Mouse (Mus musculus) induced T-regulatory cell, adult 2 months (primary cell): ENCODE measurements around the gene Amer3.
A peak's percentile ranks its signal among the peaks of the same experiment; 100 is the strongest.
"Not testable (repeated sequence)": the region's sequence is repeated elsewhere in the genome, so short reads cannot be mapped to it uniquely, and the experiment has no call there.

Source experiments
- DNase-seq: peaks from one replicate; pipeline ENCODE4 v3.0.0-alpha.2; 2012; ENCODE audit warnings: low read depth

The Amer3 gene

GRCm38 (mm10) chr1:34578851-34579781 is at the start of gene Amer3:
Gene Amer3, plus strand, starts transcription at chr1:34579657.
- DNase-seq: peak; percentile 62

- not testable (repeated sequence) for DNase-seq
Measured at GRCm38 (mm10) chr1:34534574-34534973, 44.9 kb upstream of the Amer3 start.

GRCm38 (mm10) chr1:34535043-34535698 is 44.3 kb upstream of the Amer3 start, which contains the start of gene Cfc1:
Gene Cfc1, plus strand, starts transcription at chr1:34535648.
- not testable (repeated sequence) for DNase-seq

- no peak for DNase-seq
Measured at GRCm38 (mm10) chr1:34536291-34536766, 43.1 kb upstream of the Amer3 start.

- DNase-seq: peak; percentile 46
Measured at GRCm38 (mm10) chr1:34536767-34537485, 42.5 kb upstream of the Amer3 start.

GRCm38 (mm10) chr1:34547074-34547473 is 32.4 kb upstream of the Amer3 start:
- DNase-seq: no peak

GRCm38 (mm10) chr1:34553690-34554089 is 25.8 kb upstream of the Amer3 start:
- no peak for DNase-seq

- no peak for DNase-seq
Measured at GRCm38 (mm10) chr1:34554275-34554674, 25.2 kb upstream of the Amer3 start.

- no peak for DNase-seq
Measured at GRCm38 (mm10) chr1:34560843-34561242, 18.6 kb upstream of the Amer3 start, which contains the start of gene Prss40. Gene Prss40, minus strand, starts transcription at chr1:34560943.

- no peak for DNase-seq
Measured at GRCm38 (mm10) chr1:34564383-34565045, 14.9 kb upstream of the Amer3 start.

GRCm38 (mm10) chr1:34568120-34568519 is 11.3 kb upstream of the Amer3 start:
- no peak for DNase-seq

- DNase-seq: no peak
Measured at GRCm38 (mm10) chr1:34569876-34570275, 9.6 kb upstream of the Amer3 start.

- DNase-seq: no peak
Measured at GRCm38 (mm10) chr1:34571431-34571830, 8.0 kb upstream of the Amer3 start.

GRCm38 (mm10) chr1:34573221-34573620 is 6.2 kb upstream of the Amer3 start:
- no peak for DNase-seq

- no peak for DNase-seq
Measured at GRCm38 (mm10) chr1:34579782-34580356, 412 bp downstream of the Amer3 start.

GRCm38 (mm10) chr1:34582218-34582617 is 2.8 kb downstream of the Amer3 start:
- no peak for DNase-seq

GRCm38 (mm10) chr1:34583821-34584263 is 4.4 kb downstream of the Amer3 start:
- no peak for DNase-seq

- DNase-seq: no peak
Measured at GRCm38 (mm10) chr1:34584736-34585135, 5.3 kb downstream of the Amer3 start.

- no peak for DNase-seq
Measured at GRCm38 (mm10) chr1:34587298-34588096, 8.0 kb downstream of the Amer3 start.

- no peak for DNase-seq
Measured at GRCm38 (mm10) chr1:34600000-34600399, 20.5 kb downstream of the Amer3 start.
